Mouse (Mus musculus) CH12.LX (cell line): ENCODE measurements at regions not wholly inside any gene's neighbourhood (a gene's known extent, or its start where the extent isn't known, plus 50 kb on each side); places are given as distances from the start of the nearest gene placed in this dataset.

Source experiments
- CHD1 ChIP-seq: IDR thresholded peaks from 2 replicates; pipeline ENCODE4 v1.6.1; 2012; ENCODE audit warnings: low read depth, low read length, improper control_type of control experiment, inconsistent platforms
- CHD2 ChIP-seq: IDR thresholded peaks from 2 replicates; pipeline ENCODE4 v1.6.1; 2011; ENCODE audit warnings: low read length, improper control_type of control experiment
- CTCF ChIP-seq, 2 experiments: IDR thresholded peaks in 1 of 2; conservative IDR thresholded peaks in 1 of 2; 2 replicates each; pipeline ENCODE4 v1.5.1; 2011 to 2012; ENCODE audit warnings: low read depth in 2 of 2, low read length in 2 of 2, improper control_type of control experiment in 1 of 2, inconsistent platforms in 1 of 2, mild to moderate bottlenecking in 1 of 2, moderate library complexity in 1 of 2
- E2F4 ChIP-seq: IDR thresholded peaks from 2 replicates; pipeline ENCODE4 v1.6.1; 2011; ENCODE audit warnings: low read depth, low read length, improper control_type of control experiment; ENCODE audit not compliant: insufficient replicate concordance
- EP300 ChIP-seq: IDR thresholded peaks from 2 replicates; pipeline ENCODE4 v1.6.1; 2011; ENCODE audit warnings: low read length, improper control_type of control experiment
- MAFK ChIP-seq: IDR thresholded peaks from 2 replicates; pipeline ENCODE4 v1.6.1; 2011; ENCODE audit warnings: low read length, improper control_type of control experiment; ENCODE audit not compliant: insufficient replicate concordance
- NRF1 ChIP-seq: IDR thresholded peaks from 2 replicates; pipeline ENCODE4 v1.6.1; 2014; ENCODE audit warnings: low read depth, mild to moderate bottlenecking, inconsistent platforms, low read length, improper control_type of control experiment, moderate library complexity
- POLR2A ChIP-seq: IDR thresholded peaks from 2 replicates; pipeline ENCODE4 v1.6.1; 2011; ENCODE audit warnings: low read depth, mild to moderate bottlenecking, improper control_type of control experiment, low read length
- TCF12 ChIP-seq: IDR thresholded peaks from 2 replicates; pipeline ENCODE4 v1.6.1; 2014; ENCODE audit warnings: low read depth, mild to moderate bottlenecking, inconsistent platforms, low read length, improper control_type of control experiment

DNA sequence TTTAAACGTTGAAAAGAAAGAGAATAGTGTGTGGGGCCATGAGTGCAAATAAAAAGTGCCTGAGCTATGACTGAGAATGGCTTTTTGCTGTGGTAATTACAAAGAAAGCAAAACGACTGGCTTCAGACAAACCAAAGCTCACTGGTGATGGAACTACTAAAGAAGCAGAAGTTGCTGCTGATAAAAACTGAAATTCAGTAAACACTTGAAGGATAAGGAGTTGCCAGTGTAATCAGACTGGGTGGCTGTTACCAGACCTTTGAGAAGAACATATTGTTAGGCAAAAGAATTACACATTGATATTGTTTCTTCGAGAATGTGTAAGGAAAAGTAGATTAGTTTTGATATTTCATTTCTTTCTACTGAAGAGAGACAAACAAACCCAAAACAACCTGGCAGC, 114.7 kb upstream of the Amot start:
- TF ChIP-seq CTCF (conservative IDR thresholded peaks at IDR 0.05 in 1 of 2, IDR thresholded peaks at IDR 0.05 in 1 of 2; ENCODE audit: low read depth in 2 of 2, low read length in 2 of 2): no peak
- no peak for TF ChIP-seq POLR2A
- no peak for TF ChIP-seq CHD2
- TF ChIP-seq EP300: no peak
- no peak for TF ChIP-seq MAFK
- no peak for TF ChIP-seq E2F4
- TF ChIP-seq NRF1: no peak
- no peak for TF ChIP-seq CHD1
- no peak for TF ChIP-seq TCF12
